Mouse (Mus musculus): ENCODE results near the gene Sgcd.

GRCm38 (mm10) chr11:47129166-47129565, 859.6 kb downstream of the Sgcd start:
- no peak for TF ChIP-seq USF1 (IDR thresholded peaks at IDR 0.05; ENCODE audit: low read depth)
- no peak for TF ChIP-seq POLR2A (IDR thresholded peaks at IDR 0.05; ENCODE audit: insufficient read length, low read depth)
- no peak for TF ChIP-seq TCF12 (IDR thresholded peaks at IDR 0.05; ENCODE audit: insufficient read depth, poor library complexity, severe bottlenecking)
- TF ChIP-seq MAX (IDR thresholded peaks at IDR 0.05; ENCODE audit: low read depth): no peak
